Mouse (Mus musculus): ENCODE measurements around the gene Prkab2. TPM values are rescaled to one million over a fixed set of nuclear protein-coding genes. Genes with fewer than 3 reads are reported as not detected.

The Prkab2 gene
- polyA plus RNA-seq, 1 experiment from 2014 or later, result 5.8 TPM

GRCm38 (mm10) chr3:97658426-97659193 is 617 bp downstream of the Prkab2 start:
- Histone ChIP-seq H3K4me1 (peaks cover 18% of the 10 kb centered on the region), H3K27me3 (ENCODE audit: low read depth, poor library complexity, severe bottlenecking) (no peaks in the 10 kb centered on the region), H3K27ac (peak overlapping the region; percentile 92), H3K36me3 (peaks cover 12% of the 10 kb centered on the region), H3K4me3 (peak overlapping the region; percentile 79), H3K9me3 (replicated peaks) (no peaks in the 10 kb centered on the region)
- peak; percentile 33 for DNase-seq (ENCODE audit: low spot score)
- WGBS, result 1% methylated on average over 47 of the region's 50 CpGs

- WGBS, result 86% methylated on average over 7 of the region's 7 CpGs
- Histone ChIP-seq H3K27me3 (ENCODE audit: low read depth, poor library complexity, severe bottlenecking) (no peaks in the 10 kb centered on the region), H3K9me3 (replicated peaks) (no peaks in the 10 kb centered on the region), H3K36me3 (peaks cover 18% of the 10 kb centered on the region), H3K4me1 (peaks cover 18% of the 10 kb centered on the region), H3K4me3 (no peak overlapping the region), H3K27ac (no peak overlapping the region)
- no peak for DNase-seq (ENCODE audit: low spot score)
These were observed 1.8 kb downstream of the Prkab2 start for GRCm38 (mm10) chr3:97659746-97660145.

- Histone ChIP-seq H3K27ac (no peak overlapping the region), H3K36me3 (peaks cover 23% of the 10 kb centered on the region), H3K4me3 (no peak overlapping the region), H3K27me3 (ENCODE audit: low read depth, poor library complexity, severe bottlenecking) (no peaks in the 10 kb centered on the region), H3K4me1 (peaks cover 18% of the 10 kb centered on the region), H3K9me3 (replicated peaks) (no peaks in the 10 kb centered on the region)
- DNase-seq (ENCODE audit: low spot score), result no peak
- WGBS, result 65% methylated on average over 8 of the region's 8 CpGs
These were observed 3.2 kb downstream of the Prkab2 start for GRCm38 (mm10) chr3:97661206-97661605.

DNA sequence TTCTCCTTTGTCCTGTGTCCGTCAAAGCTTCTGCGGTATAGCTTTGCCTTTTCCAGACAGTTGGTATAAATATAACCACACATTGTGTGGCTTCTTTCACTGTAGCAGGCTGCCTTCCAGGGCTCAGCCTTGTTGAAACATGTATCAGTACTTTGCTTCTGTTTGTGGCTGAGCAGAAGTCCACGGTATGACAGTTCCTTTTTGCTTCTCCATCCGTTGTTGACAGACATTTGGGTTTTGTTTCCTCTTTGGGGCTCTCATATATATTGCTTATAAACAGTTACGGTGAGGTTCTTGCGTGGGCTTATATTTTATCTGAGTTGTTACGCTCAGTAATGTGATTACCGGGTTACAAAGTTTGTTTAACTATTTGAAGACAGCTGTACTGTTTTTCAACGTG is 7.5 kb downstream of the Prkab2 start:
- H3K27ac ChIP-seq, result no peak overlapping the region
- no peaks in the 10 kb centered on the region for H3K4me1 ChIP-seq
- peaks cover 55% of the 10 kb centered on the region for H3K36me3 ChIP-seq
- H3K4me3 ChIP-seq, result no peak overlapping the region
- H3K9me3 ChIP-seq (replicated peaks), result no peaks in the 10 kb centered on the region
- H3K27me3 ChIP-seq (ENCODE audit: low read depth, poor library complexity, severe bottlenecking), result no peaks in the 10 kb centered on the region
- WGBS, result 96% methylated on average over 9 of the region's 9 CpGs
- no peak for DNase-seq (ENCODE audit: low spot score)

DNA sequence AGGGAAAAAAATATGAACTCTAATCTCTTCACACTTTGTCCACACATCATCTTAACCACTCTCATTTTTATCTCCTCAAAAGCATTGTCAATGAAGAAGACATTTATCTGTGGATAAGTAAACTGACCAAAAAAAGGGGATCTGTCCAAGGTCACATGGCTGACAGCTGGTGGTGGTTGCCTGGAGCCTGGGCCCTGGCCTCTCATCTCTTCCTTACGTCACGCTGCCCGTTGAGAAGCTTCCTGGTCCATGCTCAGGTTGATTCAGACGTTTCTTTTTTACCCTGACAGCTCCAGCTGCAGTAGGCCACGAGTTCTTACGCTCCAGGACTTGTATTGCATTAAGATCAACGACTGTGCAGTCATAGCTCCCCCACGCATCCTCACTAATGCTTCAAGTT is 8.2 kb downstream of the Prkab2 start:
- Histone ChIP-seq H3K9me3 (replicated peaks) (no peaks in the 10 kb centered on the region), H3K4me3 (no peak overlapping the region), H3K36me3 (peaks cover 60% of the 10 kb centered on the region), H3K27me3 (ENCODE audit: low read depth, poor library complexity, severe bottlenecking) (no peaks in the 10 kb centered on the region), H3K27ac (no peak overlapping the region), H3K4me1 (no peaks in the 10 kb centered on the region)
- WGBS, result 85% methylated on average over 8 of the region's 8 CpGs
- no peak for DNase-seq (ENCODE audit: low spot score)

DNA sequence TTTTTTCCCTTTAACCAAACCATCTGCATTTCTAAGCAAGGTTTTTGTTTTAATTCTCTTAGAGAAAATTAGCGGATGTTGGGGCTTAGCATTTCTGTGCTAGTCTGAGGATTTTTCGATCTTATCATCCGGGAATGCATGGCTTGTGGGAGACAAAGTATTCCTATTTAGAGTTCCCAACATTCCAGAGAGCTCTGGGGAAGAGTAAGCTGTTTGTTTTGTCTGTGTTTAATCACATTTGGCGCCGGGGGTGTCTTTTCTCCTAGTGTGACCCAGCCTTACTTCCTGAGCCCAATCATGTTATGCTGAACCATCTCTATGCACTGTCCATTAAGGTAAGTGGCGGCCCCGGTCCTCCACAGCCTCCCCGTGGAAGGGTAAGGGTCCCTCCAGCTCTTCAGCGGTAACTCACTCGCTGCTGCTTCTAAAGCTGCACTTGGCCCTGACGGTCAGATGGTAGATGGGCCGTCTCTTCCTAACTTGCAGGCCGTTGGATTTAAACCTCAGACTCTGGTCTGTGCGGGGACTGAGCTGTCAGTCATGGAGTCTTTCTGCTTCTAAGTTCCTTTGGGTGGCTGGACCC is 9.2 kb downstream of the Prkab2 start:
- Histone ChIP-seq H3K27ac (no peak overlapping the region), H3K9me3 (replicated peaks) (no peaks in the 10 kb centered on the region), H3K4me3 (no peak overlapping the region), H3K4me1 (no peaks in the 10 kb centered on the region), H3K36me3 (peaks cover 61% of the 10 kb centered on the region), H3K27me3 (ENCODE audit: low read depth, poor library complexity, severe bottlenecking) (no peaks in the 10 kb centered on the region)
- WGBS, result 85% methylated on average over 14 of the region's 14 CpGs
- no peak for DNase-seq (ENCODE audit: low spot score)

DNA sequence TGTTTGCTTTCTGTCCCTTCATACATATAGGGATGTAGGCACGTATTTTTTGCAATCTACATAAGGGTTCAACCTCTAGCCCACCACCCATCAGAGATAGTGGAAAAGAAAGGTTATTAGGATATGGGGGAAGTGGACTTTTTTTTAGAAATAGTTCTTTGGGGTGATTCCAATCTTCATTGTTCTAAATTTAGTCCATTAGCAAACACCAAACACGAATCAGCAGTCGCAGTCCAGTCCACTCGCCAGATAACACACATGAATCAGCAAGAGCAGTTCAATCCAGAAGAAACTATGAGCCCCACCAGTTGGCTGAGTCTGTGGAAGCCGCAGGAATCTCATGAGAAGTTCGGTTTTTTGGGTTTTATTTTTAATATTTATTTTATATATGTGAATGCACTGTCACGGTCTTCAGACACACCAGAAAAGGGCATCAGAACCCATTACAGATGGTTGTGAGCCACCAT is 16.7 kb downstream of the Prkab2 start, which contains the start of gene Gm17651:
Gm17651 (minus strand) TSS at position 51 of the 467 bp plus-strand sequence.
- no peak for DNase-seq (ENCODE audit: low spot score)
- Histone ChIP-seq H3K27ac (no peak within 1 kb of the TSS), H3K4me1 (no peaks in the 10 kb centered on the region), H3K9me3 (replicated peaks) (no peaks in the 10 kb centered on the region), H3K4me3 (no peak within 1 kb of the TSS), H3K36me3 (peaks cover 14% of the 10 kb centered on the region), H3K27me3 (ENCODE audit: low read depth, poor library complexity, severe bottlenecking) (no peaks in the 10 kb centered on the region)
- WGBS, result 93% methylated on average over 7 of the region's 7 CpGs

GRCm38 (mm10) chr3:97676126-97676525 is 18.1 kb downstream of the Prkab2 start:
- Histone ChIP-seq H3K4me3 (no peak overlapping the region), H3K36me3 (peaks cover 2% of the 10 kb centered on the region), H3K9me3 (replicated peaks) (no peaks in the 10 kb centered on the region), H3K27me3 (ENCODE audit: low read depth, poor library complexity, severe bottlenecking) (peaks cover 11% of the 10 kb centered on the region), H3K4me1 (peaks cover 6% of the 10 kb centered on the region), H3K27ac (no peak overlapping the region)
- DNase-seq (ENCODE audit: low spot score), result no peak
- WGBS, result 91% methylated on average over 3 of the region's 3 CpGs

DNA sequence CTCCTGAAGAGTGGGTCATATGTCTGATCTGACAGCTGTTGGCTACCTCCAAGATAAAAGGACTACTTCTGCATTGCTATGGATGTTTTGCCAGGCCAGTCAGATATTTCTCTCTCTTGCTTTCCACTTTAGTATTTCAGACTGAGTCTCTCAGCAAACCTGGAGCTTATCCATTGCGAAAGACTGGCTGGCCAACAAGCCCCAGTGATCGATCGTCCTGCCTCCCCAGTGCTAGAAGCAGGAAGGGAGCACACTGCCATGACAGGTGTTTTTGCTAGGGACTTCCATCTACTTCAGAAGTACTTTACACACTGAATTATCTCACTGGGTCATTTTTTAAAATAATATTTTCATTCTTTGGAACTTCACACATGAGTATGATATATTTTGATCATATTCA is 20.4 kb downstream of the Prkab2 start:
- Histone ChIP-seq H3K9me3 (replicated peaks) (no peaks in the 10 kb centered on the region), H3K4me1 (peaks cover 19% of the 10 kb centered on the region), H3K27ac (no peak overlapping the region), H3K36me3 (no peaks in the 10 kb centered on the region), H3K27me3 (ENCODE audit: low read depth, poor library complexity, severe bottlenecking) (peaks cover 31% of the 10 kb centered on the region), H3K4me3 (no peak overlapping the region)
- 95% methylated on average over 3 of the region's 3 CpGs for WGBS
- no peak for DNase-seq (ENCODE audit: low spot score)

DNA sequence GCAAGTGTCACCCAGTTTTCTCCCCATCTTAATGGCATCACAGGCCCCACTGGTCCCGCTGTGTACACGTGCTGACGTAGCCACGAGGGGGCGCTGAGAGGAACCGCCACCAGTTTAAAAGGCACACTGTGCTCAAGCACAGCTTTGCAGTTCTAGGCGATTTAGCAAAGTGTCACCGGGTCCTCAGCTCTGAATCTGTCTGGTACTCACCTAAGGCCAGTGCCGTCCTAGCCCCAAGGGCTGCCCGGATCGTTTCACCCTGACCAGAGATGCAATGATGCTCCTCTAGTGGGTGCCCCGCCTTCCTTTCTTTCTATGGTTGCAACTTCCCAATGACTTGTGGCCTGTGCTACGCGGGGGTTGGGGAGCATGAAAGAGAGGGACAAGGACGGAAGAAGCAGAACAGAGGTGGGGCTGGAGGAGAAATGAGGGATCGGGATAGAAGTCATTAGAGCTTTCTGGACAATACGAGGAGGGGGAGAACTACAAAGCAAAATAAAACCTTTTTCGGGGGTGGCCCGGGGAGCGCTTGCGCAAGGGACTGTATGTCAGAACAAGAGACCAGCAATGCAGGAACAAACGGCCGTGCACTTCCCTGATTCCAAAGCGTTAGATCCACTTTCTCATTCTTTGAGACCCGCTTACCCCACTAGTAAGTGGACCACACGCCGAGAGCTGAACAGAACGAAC is 22.8 kb downstream of the Prkab2 start:
- Histone ChIP-seq H3K4me1 (peaks cover 28% of the 10 kb centered on the region), H3K27ac (peak overlapping the region; percentile 44; the same call in 1 of the 2 replicates), H3K9me3 (replicated peaks) (no peaks in the 10 kb centered on the region), H3K4me3 (peak overlapping the region; percentile 49), H3K36me3 (no peaks in the 10 kb centered on the region), H3K27me3 (ENCODE audit: low read depth, poor library complexity, severe bottlenecking) (peaks cover 54% of the 10 kb centered on the region)
- 2% methylated on average over 28 of the region's 28 CpGs for WGBS
- peak; percentile 84 for DNase-seq (ENCODE audit: low spot score)

DNA sequence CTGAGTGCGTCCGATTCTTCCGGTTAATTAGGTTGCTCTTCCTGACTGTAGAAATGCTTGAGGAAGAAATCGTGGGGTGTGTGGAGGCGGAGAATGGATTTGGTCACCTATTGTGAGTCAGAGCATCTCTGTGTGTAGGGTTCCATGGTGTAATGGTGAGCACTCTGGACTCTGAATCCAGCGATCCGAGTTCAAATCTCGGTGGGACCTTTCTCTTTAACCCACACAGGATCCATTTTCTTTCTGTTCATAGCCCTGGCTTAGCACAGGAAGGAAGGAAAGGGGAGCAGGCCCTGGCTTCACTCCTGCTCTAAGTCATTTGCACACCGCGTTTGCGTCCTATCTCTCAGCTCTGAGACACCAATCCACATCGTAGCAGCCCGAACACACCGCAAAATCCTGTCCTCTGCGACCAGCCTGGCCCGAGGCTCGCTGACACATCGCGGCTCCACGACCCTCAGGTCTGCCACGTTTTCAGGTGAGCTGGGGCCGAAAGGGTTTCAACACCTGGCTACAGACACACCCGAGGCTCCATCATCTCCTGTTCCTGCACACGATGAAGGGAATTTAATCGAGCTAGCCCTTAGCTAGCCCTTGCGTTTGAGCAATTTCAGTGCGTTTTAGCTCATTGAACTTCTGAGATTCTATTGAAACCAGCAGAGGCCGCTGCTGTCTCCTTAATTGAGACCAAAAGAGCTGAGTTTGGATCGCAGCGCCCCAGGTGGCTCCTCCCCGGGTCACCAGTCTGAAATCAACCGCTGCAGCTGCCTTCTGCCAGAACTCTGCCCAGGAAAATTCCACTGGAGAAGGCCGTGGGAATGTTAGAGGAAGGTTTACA is 23.5 kb downstream of the Prkab2 start:
- peaks cover 59% of the 10 kb centered on the region for H3K27me3 ChIP-seq (ENCODE audit: low read depth, poor library complexity, severe bottlenecking)
- H3K4me3 ChIP-seq, result peak overlapping the region; percentile 49
- peaks cover 28% of the 10 kb centered on the region for H3K4me1 ChIP-seq
- under 1% methylated on average over 33 of the region's 33 CpGs for whole genome bisulfite sequencing
- DNase-seq (ENCODE audit: low spot score), result peak; percentile 83
- no peaks in the 10 kb centered on the region for H3K9me3 ChIP-seq (replicated peaks)
- H3K36me3 ChIP-seq, result no peaks in the 10 kb centered on the region
- H3K27ac ChIP-seq, result peak overlapping the region; percentile 44; the same call in 1 of the 2 replicates

DNA sequence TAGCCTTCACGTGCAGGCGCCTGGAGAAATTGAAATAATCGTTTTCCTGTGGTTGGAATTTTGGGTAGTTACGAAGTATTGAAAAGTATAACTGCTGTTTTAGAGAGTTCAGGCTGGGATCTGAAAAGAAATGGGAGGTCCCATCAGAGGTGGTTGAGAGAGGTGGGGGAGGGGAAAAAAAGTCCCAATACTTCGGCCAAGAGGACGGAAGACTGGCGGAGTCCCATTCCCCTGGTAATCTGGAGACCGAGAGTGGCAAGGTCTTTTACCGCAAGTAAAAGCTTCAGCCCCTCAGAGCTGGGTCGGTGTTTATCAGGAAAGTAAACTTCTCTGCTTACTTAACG is 24.1 kb downstream of the Prkab2 start:
- peak; percentile 40 for DNase-seq (ENCODE audit: low spot score)
- peaks cover 28% of the 10 kb centered on the region for H3K4me1 ChIP-seq
- H3K27ac ChIP-seq, result peak overlapping the region; percentile 8; the same call in 1 of the 2 replicates
- peak overlapping the region; percentile 49 for H3K4me3 ChIP-seq
- no peaks in the 10 kb centered on the region for H3K36me3 ChIP-seq
- no peaks in the 10 kb centered on the region for H3K9me3 ChIP-seq (replicated peaks)
- H3K27me3 ChIP-seq (ENCODE audit: low read depth, poor library complexity, severe bottlenecking), result peaks cover 63% of the 10 kb centered on the region
- WGBS, result 1% methylated on average over 11 of the region's 11 CpGs

Measured in limb, embryonic 10.5 days (tissue).